Mouse (Mus musculus) spleen, adult 2 months (tissue): ENCODE data around the gene Smok2a.
"Not testable (repeated sequence)": the region's sequence is repeated elsewhere in the genome, so short reads cannot be mapped to it uniquely, and the experiment has no call there.

Source experiments
- CTCF ChIP-seq: fragments of 200-500 bp; IDR thresholded peaks from 2 replicates; pipeline ENCODE4 v1.5.1; 2011; ENCODE audit warnings: mild to moderate bottlenecking, inconsistent platforms; ENCODE audit not compliant: insufficient read depth, insufficient read length, insufficient replicate concordance; ENCODE audit errors: extremely low read depth
- POLR2A ChIP-seq: fragments of 200-500 bp; IDR thresholded peaks from 2 replicates; pipeline ENCODE4 v1.6.1; 2011; ENCODE audit warnings: low read depth, low read length, inconsistent platforms

- TF ChIP-seq CTCF, POLR2A: not testable (repeated sequence)
These were observed 34.4 kb upstream of the Smok2a start for GRCm38 (mm10) chr17:13186541-13186940.
